Mouse (Mus musculus) heart, postnatal 0 days (tissue): ENCODE results near the gene Hdgfl2.

ENCODE experiments used
- CTCF ChIP-seq: IDR thresholded peaks from 2 replicates; pipeline ENCODE4 v1.5.1; 2016; ENCODE audit warnings: antibody characterized with exemption, control low read depth, low read depth
- EP300 ChIP-seq: IDR thresholded peaks from 2 replicates; pipeline ENCODE4 v1.6.1; 2016; ENCODE audit warnings: antibody characterized with exemption, low read depth

GRCm38 (mm10) chr17:56134463-56134971 is 55.1 kb downstream of the Hdgfl2 start:
- peak; percentile 67 for TF ChIP-seq CTCF
- TF ChIP-seq EP300, result no peak
